Mouse (Mus musculus) lung, adult 10 weeks (tissue): Measurements from ENCODE around the gene Tuba8. TPM values are rescaled to one million over a fixed set of nuclear protein-coding genes. Genes with fewer than 3 reads are reported as not detected.

Source experiments
- polyA plus RNA-seq: library from polyadenylated mRNA; stranded (reverse); fragments of 350-450 nt; fragmentation: Illumina TruSeq; extraction: RNeasy Lipid Tissue Mini Kit (QIAGEN cat#74804); gene quantifications from one replicate; pipeline ENCODE4 v1.2.3, GENCODE M21; 2014; ENCODE audit warnings: low read depth, low replicate concordance; ENCODE audit not compliant: insufficient read depth

The Tuba8 gene
- polyA plus RNA-seq: 5.8 TPM

DNA sequence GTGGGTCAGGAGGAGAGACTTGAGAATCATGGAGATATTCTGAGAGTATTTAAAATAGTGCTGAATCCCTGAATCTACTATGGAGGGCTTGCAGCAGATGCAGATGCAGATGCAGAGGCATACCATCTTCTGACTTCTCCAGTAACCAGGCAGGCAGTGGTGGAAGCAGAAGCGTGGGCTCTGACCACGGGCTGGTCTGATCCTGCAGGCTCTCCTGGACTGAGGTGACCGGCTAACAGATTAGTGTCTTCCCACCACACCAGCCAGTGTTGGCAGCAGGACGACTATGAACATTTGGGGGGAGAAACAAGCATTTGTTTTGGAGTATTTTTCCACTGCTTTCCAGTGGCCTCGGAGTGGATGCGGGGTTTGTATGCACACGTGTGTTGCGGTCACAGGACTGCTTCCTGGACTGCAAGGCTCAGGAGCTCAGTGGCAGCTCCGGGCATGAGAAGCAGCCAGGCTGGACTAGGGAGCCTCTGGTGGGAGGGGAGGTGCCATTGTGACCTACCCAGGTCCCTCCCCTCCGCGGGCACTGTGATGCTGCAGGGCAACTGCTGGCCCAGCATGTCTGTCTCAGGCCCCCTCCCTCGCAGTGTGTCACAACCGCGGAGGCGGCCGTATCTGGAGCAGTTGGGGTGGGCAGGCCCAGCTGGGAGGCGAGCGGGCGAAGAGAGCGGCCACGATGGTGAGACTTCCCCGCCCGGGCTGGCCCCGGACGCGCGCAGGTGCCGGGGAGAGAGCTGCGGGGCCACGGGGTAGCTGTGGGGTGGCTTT, at the start of gene Tuba8:
Gene Tuba8, plus strand, starts transcription at position 548 of the 777 bp plus-strand sequence.

DNA sequence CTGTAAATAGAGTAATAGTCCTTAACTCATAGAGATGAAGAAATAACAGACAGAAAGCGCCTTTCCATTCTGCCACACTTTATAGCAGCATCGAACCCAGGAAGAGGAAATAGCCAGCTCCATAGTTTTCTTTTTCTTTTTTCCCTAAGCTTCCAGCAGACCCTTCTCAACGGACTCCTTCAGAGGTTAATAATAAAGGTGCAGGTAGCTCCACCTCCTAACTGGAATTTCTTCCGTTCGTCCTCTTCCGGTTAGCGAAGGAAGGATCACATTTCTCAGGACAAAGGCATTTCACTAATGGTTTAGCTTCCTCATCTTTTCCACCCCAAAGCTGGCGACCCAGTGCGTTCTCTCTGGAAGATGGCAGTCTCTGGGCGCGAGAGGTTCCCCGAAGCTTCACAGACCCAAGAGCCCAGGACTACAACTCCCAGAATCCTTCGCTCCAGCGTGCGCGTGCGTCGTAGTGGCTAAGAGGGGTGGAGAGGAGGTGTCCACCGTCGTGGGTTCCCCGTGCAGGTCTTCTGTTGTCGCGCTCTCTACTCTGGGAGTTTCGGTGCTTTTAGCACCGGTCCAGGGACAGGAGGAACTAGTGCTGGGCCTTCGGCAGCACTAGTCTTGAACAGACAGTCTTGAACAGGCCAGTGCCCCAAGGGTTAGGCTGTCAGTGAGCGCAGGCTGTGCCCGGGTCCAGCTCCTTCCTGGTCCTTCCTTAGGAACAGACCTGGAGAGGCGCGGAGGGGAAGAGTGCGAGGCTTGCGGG, 26.9 kb upstream of the Tuba8 start, which contains the start of gene Pex26:
Gene Pex26, plus strand, starts transcription at position 254 of the 760 bp plus-strand sequence.

DNA sequence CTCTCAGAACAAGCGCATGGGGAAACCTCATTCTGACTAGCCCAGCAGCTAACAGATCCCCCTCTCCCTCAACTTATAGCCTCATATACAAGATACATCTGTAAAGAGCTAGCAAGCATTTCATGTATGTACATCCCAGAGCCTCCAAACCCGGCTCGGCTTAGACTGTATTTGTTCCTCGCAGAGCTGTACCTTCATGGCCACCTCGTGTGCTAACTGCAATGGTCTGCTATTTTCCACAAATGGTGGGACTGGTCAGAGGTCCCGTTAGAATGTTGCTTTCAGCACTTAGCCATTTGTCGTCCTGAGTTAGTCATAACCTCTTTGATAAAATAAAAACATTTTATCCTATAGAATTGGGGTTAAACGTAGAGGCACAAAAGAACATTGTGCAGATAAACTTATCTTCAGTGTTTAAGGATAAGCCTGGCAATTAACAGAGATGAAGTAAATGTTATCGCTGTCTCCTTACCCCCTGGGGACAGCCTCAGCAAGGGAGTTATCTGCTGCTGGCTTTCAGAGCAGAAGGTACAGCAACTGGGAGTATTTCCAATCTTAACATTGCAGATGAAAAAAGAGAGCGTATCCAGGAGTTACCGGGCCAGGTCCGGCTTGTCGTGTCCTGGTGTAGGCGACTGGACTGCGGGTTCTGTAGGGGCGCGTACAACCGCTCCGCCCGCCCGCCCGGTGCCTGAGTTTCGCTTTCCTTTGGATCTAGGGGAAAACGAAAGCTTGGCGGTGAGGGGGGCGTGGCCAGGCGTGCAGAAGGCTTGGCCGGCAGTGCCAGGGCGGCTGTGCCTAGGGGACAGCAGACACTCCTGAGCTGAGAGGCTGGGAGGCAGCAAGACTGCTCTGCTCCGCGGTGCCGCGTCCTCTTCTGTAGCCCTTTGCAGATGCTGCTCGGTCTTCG, 34.9 kb downstream of the Tuba8 start, which contains the start of gene Usp18:
Gene Usp18, plus strand, starts transcription at position 780 of the 910 bp plus-strand sequence.

Other genes starting within 250 kb of the Tuba8 start
- gene Mical3, start 79.7 kb upstream of the Tuba8 start, polyA plus RNA-seq: 6.4 TPM
- gene Pex26, start 27.0 kb upstream of the Tuba8 start, polyA plus RNA-seq: 5.0 TPM
- gene Usp18, start 35.2 kb downstream of the Tuba8 start, polyA plus RNA-seq: 21.1 TPM
- 0.33 TPM for gene Slc6a13, start 89.5 kb downstream of the Tuba8 start, polyA plus RNA-seq
- gene Slc6a12, start 132.4 kb downstream of the Tuba8 start, polyA plus RNA-seq: 0.13 TPM